Mouse (Mus musculus) embryonic fibroblast, embryonic 13.5 days (primary cell): Measurements from ENCODE around the gene Wdr54.

Experiments used
- CTCF ChIP-seq: IDR thresholded peaks from 2 replicates; pipeline ENCODE4 v1.5.1; 2011; ENCODE audit warnings: mild to moderate bottlenecking, control low read depth, low read length, moderate library complexity, borderline replicate concordance; ENCODE audit not compliant: insufficient read depth
- POLR2A ChIP-seq: IDR thresholded peaks from 2 replicates; pipeline ENCODE4 v1.6.1; 2011; ENCODE audit warnings: low read depth, mild to moderate bottlenecking, control low read depth, low read length, moderate library complexity

- no peak for TF ChIP-seq POLR2A
- no peak for TF ChIP-seq CTCF
These were observed 4.5 kb downstream of the Wdr54 start for GRCm38 (mm10) chr6:83151721-83152120.
